Mouse (Mus musculus) CH12F3 (cell line): ENCODE results near the gene Snx29.
"Not testable (repeated sequence)": the region's sequence is repeated elsewhere in the genome, so short reads cannot be mapped to it uniquely, and the experiment has no call there.

ENCODE experiments used
- in situ Hi-C: fragments of 300-500 bp; cut with MboI; formaldehyde crosslinking; loops from 2 replicates; pipeline ENCODE4 v1.14.3; 2020; ENCODE audit warnings: low sequenced_read_pairs

Gene Snx29

GRCm38 (mm10) chr16:11575733-11576132, 253.0 kb downstream of the Snx29 start:
- in situ Hi-C loops: not testable (repeated sequence)

- in situ Hi-C loops: no loop called here
Observed at GRCm38 (mm10) chr16:11577541-11578255, 255.0 kb downstream of the Snx29 start.

- in situ Hi-C loops: no loop called here
Observed at GRCm38 (mm10) chr16:11579676-11580098, 257.0 kb downstream of the Snx29 start.

GRCm38 (mm10) chr16:11583941-11584639, 261.4 kb downstream of the Snx29 start:
- in situ Hi-C loops: no loop called here

- in situ Hi-C loops: no loop called here
Observed at GRCm38 (mm10) chr16:11588689-11589088, 266.0 kb downstream of the Snx29 start.

GRCm38 (mm10) chr16:11589336-11589735, 266.6 kb downstream of the Snx29 start:
- in situ Hi-C loops: no loop called here

GRCm38 (mm10) chr16:11589782-11590695, 267.3 kb downstream of the Snx29 start:
- in situ Hi-C loops: no loop called here

- in situ Hi-C loops: no loop called here
Observed at GRCm38 (mm10) chr16:11596599-11596998, 273.9 kb downstream of the Snx29 start.

GRCm38 (mm10) chr16:11597769-11598168, 275.1 kb downstream of the Snx29 start:
- in situ Hi-C loops: no loop called here

- in situ Hi-C loops: no loop called here
Observed at GRCm38 (mm10) chr16:11599523-11599922, 276.8 kb downstream of the Snx29 start.

GRCm38 (mm10) chr16:11601336-11602082, 278.8 kb downstream of the Snx29 start:
- in situ Hi-C loops: loop anchor here (10.0 kb wide), 1 partner anchor 137 kb away; no protein-coding TSS in a partner anchor

- in situ Hi-C loops: loop anchor here (10.0 kb wide), 1 partner anchor 139 kb away; no protein-coding TSS in a partner anchor
Observed at GRCm38 (mm10) chr16:11603667-11604422, 281.1 kb downstream of the Snx29 start.

- in situ Hi-C loops: no loop called here
Observed at GRCm38 (mm10) chr16:11612526-11613126, 289.9 kb downstream of the Snx29 start.

GRCm38 (mm10) chr16:11614401-11615014, 291.8 kb downstream of the Snx29 start:
- in situ Hi-C loops: no loop called here

- in situ Hi-C loops: no loop called here
Observed at GRCm38 (mm10) chr16:11615633-11616032, 292.9 kb downstream of the Snx29 start.

- in situ Hi-C loops: no loop called here
Observed at GRCm38 (mm10) chr16:11619951-11620350, 297.2 kb downstream of the Snx29 start.

- in situ Hi-C loops: no loop called here
Observed at GRCm38 (mm10) chr16:11621042-11621441, 298.3 kb downstream of the Snx29 start.

- in situ Hi-C loops: no loop called here
Observed at GRCm38 (mm10) chr16:11621664-11622063, 299.0 kb downstream of the Snx29 start.

GRCm38 (mm10) chr16:11623032-11623431, 300.3 kb downstream of the Snx29 start:
- in situ Hi-C loops: no loop called here
